In genomic region chr9:68563206-68563605, GRCm38 (mm10) we compare ENCODE assay signal across 24 mouse cellular contexts.
"Had no signal": no experiment of that assay in that cellular context is flagged by ENCODE, and none has a peak within 500 bp of the region (broad histone marks: within the 10 kb centered on the region; RNA-seq: fewer than 3 reads in every experiment).

No protein-coding gene starts in this region.

- ATAC-seq: intestine, embryonic 15.5 days; liver, postnatal 0 days; midbrain, embryonic 13.5 days; midbrain, embryonic 16.5 days had no signal

- H3K36me3 ChIP-seq: intestine, embryonic 15.5 days; kidney, embryonic 15.5 days; limb, embryonic 12.5 days; limb, embryonic 15.5 days; midbrain, embryonic 10.5 days; midbrain, embryonic 13.5 days; neural tube, embryonic 13.5 days had no signal

- H3K4me3 ChIP-seq: intestine, embryonic 15.5 days; kidney, embryonic 15.5 days; left cerebral cortex, adult 2 months; limb, embryonic 12.5 days; limb, embryonic 15.5 days; megakaryocyte, embryonic 14.5 days; midbrain, embryonic 10.5 days; midbrain, embryonic 13.5 days; myocyte; neural tube, embryonic 13.5 days had no signal

- H3K4me2 ChIP-seq: intestine, embryonic 15.5 days; kidney, embryonic 15.5 days; limb, embryonic 12.5 days; limb, embryonic 15.5 days; liver, embryonic 11.5 days; midbrain, embryonic 13.5 days; neural tube, embryonic 13.5 days had no signal

- DNase-seq: kidney, adult 11 months; kidney, adult 8-10 months; kidney, postnatal 10 days; kidney, postnatal 36 days; layer of hippocampus, postnatal 36 days; left cerebral cortex, postnatal 4 days; liver, postnatal 0 days; thymus, adult 2 months; thymus, postnatal 14 days; thymus, postnatal 4 days had no signal

- H3K4me1 ChIP-seq: intestine, embryonic 15.5 days; kidney, embryonic 15.5 days; limb, embryonic 12.5 days; limb, embryonic 15.5 days; megakaryocyte, embryonic 14.5 days; midbrain, embryonic 10.5 days; midbrain, embryonic 13.5 days had no signal

- H3K27me3 ChIP-seq: intestine, embryonic 15.5 days; kidney, embryonic 15.5 days; limb, embryonic 12.5 days; limb, embryonic 15.5 days; megakaryocyte, embryonic 14.5 days; midbrain, embryonic 13.5 days; neural tube, embryonic 13.5 days had no signal

- H3K9ac ChIP-seq: intestine, embryonic 15.5 days; kidney, embryonic 15.5 days; limb, embryonic 12.5 days; limb, embryonic 15.5 days; liver, embryonic 14.5 days; liver, postnatal 0 days; midbrain, embryonic 13.5 days; neural tube, embryonic 13.5 days had no signal

- H3K27ac ChIP-seq: intestine, embryonic 15.5 days; kidney, embryonic 15.5 days; left cerebral cortex, adult 2 months; limb, embryonic 12.5 days; limb, embryonic 15.5 days; liver, embryonic 14.5 days; midbrain, embryonic 10.5 days; midbrain, embryonic 13.5 days; neural tube, embryonic 13.5 days; stomach, postnatal 0 days had no signal

- H3K9me3 ChIP-seq: intestine, embryonic 15.5 days; kidney, embryonic 15.5 days; limb, embryonic 12.5 days; limb, embryonic 15.5 days; midbrain, embryonic 10.5 days; midbrain, embryonic 13.5 days; neural tube, embryonic 13.5 days had no signal
